Mouse (Mus musculus) stomach, adult 2 months (tissue): ENCODE data around the gene Hbb-bh2. TPM values are rescaled to one million over a fixed set of nuclear protein-coding genes. Genes with fewer than 3 reads are reported as not detected.

Experiments used
- polyA plus RNA-seq: library from polyadenylated mRNA; depleted of rRNA; stranded (reverse); fragments of >200 nt; gene quantifications from 2 replicates; pipeline ENCODE4 v1.2.3, GENCODE M21; 2012; rRNA removed

The Hbb-bh2 gene
- not detected in 2 replicates for polyA plus RNA-seq

GRCm38 (mm10) chr7:103840268-103840667 is at the start of gene Hbb-bh2:
Gene Hbb-bh2, minus strand, starts transcription at chr7:103840520.

GRCm38 (mm10) chr7:103886152-103886551 is 45.8 kb upstream of the Hbb-bh2 start, which contains the start of gene Olfr66:
Gene Olfr66, minus strand, starts transcription at chr7:103886252.

GRCm38 (mm10) chr7:103853090-103853489 is 12.8 kb upstream of the Hbb-bh2 start, which contains the start of gene Hbb-y:
Gene Hbb-y, minus strand, starts transcription at chr7:103853216.

GRCm38 (mm10) chr7:103843034-103843433 is 2.7 kb upstream of the Hbb-bh2 start, which contains the start of gene Hbb-bh1:
Gene Hbb-bh1, minus strand, starts transcription at chr7:103843164.

GRCm38 (mm10) chr7:103827808-103828207 is 12.5 kb downstream of the Hbb-bh2 start, which contains the start of gene Hbb-bs:
Gene Hbb-bs, minus strand, starts transcription at chr7:103828096.

GRCm38 (mm10) chr7:103813766-103814165 is 26.6 kb downstream of the Hbb-bh2 start, which contains the start of gene Hbb-bt:
Gene Hbb-bt, minus strand, starts transcription at chr7:103813996.

GRCm38 (mm10) chr7:103791721-103792120 is 48.6 kb downstream of the Hbb-bh2 start, which contains the start of gene Olfr67:
Gene Olfr67, minus strand, starts transcription at chr7:103791821.

Other genes starting within 250 kb of the Hbb-bh2 start
- not detected in 2 replicates for gene Olfr619, start 239.9 kb downstream of the Hbb-bh2 start, polyA plus RNA-seq
- gene Olfr620, start 228.0 kb downstream of the Hbb-bh2 start, polyA plus RNA-seq: not detected in 2 replicates
- not detected in 2 replicates for gene Olfr622, start 197.8 kb downstream of the Hbb-bh2 start, polyA plus RNA-seq
- not detected in 2 replicates for gene Olfr623, start 176.8 kb downstream of the Hbb-bh2 start, polyA plus RNA-seq
- gene Olfr624, start 169.3 kb downstream of the Hbb-bh2 start, polyA plus RNA-seq: not detected in 2 replicates
- gene Olfr625-ps1, start 157.8 kb downstream of the Hbb-bh2 start, polyA plus RNA-seq: not detected in 2 replicates
- not detected in 2 replicates for gene Olfr243, start 125.8 kb downstream of the Hbb-bh2 start, polyA plus RNA-seq
- not detected in 2 replicates for gene Olfr628, start 110.1 kb downstream of the Hbb-bh2 start, polyA plus RNA-seq
- gene Olfr629, start 95.6 kb downstream of the Hbb-bh2 start, polyA plus RNA-seq: not detected in 2 replicates
- not detected in 2 replicates for gene Olfr630, start 83.2 kb downstream of the Hbb-bh2 start, polyA plus RNA-seq
- not detected in 2 replicates for gene Olfr69, start 68.9 kb downstream of the Hbb-bh2 start, polyA plus RNA-seq
- not detected in 2 replicates for gene Olfr68, start 60.8 kb downstream of the Hbb-bh2 start, polyA plus RNA-seq
- not detected in 2 replicates for gene Olfr67, start 48.7 kb downstream of the Hbb-bh2 start, polyA plus RNA-seq
- gene Hbb-bt, start 26.5 kb downstream of the Hbb-bh2 start, polyA plus RNA-seq: 4.5 and 10.0 TPM in 2 replicates
- 47.8 and 134 TPM in 2 replicates for gene Hbb-bs, start 12.4 kb downstream of the Hbb-bh2 start, polyA plus RNA-seq
- not detected in 2 replicates for gene Hbb-bh1, start 2.6 kb upstream of the Hbb-bh2 start, polyA plus RNA-seq
- gene Hbb-y, start 12.7 kb upstream of the Hbb-bh2 start, polyA plus RNA-seq: not detected in 2 replicates
- gene Olfr66, start 45.7 kb upstream of the Hbb-bh2 start, polyA plus RNA-seq: not detected in 2 replicates
- not detected in 2 replicates for gene Olfr64, start 54.0 kb upstream of the Hbb-bh2 start, polyA plus RNA-seq
- gene Olfr65, start 63.0 kb upstream of the Hbb-bh2 start, polyA plus RNA-seq: not detected in 2 replicates
- not detected in 2 replicates for gene Olfr631, start 88.3 kb upstream of the Hbb-bh2 start, polyA plus RNA-seq
- not detected in 2 replicates for gene Olfr632, start 93.8 kb upstream of the Hbb-bh2 start, polyA plus RNA-seq
- gene Olfr633, start 103.9 kb upstream of the Hbb-bh2 start, polyA plus RNA-seq: not detected in 2 replicates
- not detected in 2 replicates for gene Olfr635, start 130.6 kb upstream of the Hbb-bh2 start, polyA plus RNA-seq
- not detected in 2 replicates for gene Olfr638, start 158.2 kb upstream of the Hbb-bh2 start, polyA plus RNA-seq
- gene Olfr639, start 176.8 kb upstream of the Hbb-bh2 start, polyA plus RNA-seq: not detected in 2 replicates
- gene Olfr640, start 185.1 kb upstream of the Hbb-bh2 start, polyA plus RNA-seq: not detected in 2 replicates
- gene Olfr641, start 194.9 kb upstream of the Hbb-bh2 start, polyA plus RNA-seq: not detected in 2 replicates
- not detected in 2 replicates for gene Olfr642, start 212.1 kb upstream of the Hbb-bh2 start, polyA plus RNA-seq
- not detected in 2 replicates for gene 4930516K23Rik, start 220.9 kb upstream of the Hbb-bh2 start, polyA plus RNA-seq
- not detected in 2 replicates for gene Olfr644, start 231.3 kb upstream of the Hbb-bh2 start, polyA plus RNA-seq
- not detected in 2 replicates for gene Olfr645, start 244.9 kb upstream of the Hbb-bh2 start, polyA plus RNA-seq